Mouse (Mus musculus) brain, adult 10 weeks (tissue): Measurements from ENCODE around the gene Gm12216. TPM values are rescaled to one million over a fixed set of nuclear protein-coding genes. Genes with fewer than 3 reads are reported as not detected.

ENCODE experiments used
- polyA plus RNA-seq: library from polyadenylated mRNA; stranded (reverse); fragments of 350-450 nt; fragmentation: Illumina TruSeq; extraction: RNeasy Lipid Tissue Mini Kit (QIAGEN cat#74804); gene quantifications from one replicate; pipeline ENCODE4 v1.2.3, GENCODE M21; 2015; ENCODE audit warnings: low read depth, low replicate concordance

The Gm12216 gene
- polyA plus RNA-seq, result 2.8 TPM

DNA sequence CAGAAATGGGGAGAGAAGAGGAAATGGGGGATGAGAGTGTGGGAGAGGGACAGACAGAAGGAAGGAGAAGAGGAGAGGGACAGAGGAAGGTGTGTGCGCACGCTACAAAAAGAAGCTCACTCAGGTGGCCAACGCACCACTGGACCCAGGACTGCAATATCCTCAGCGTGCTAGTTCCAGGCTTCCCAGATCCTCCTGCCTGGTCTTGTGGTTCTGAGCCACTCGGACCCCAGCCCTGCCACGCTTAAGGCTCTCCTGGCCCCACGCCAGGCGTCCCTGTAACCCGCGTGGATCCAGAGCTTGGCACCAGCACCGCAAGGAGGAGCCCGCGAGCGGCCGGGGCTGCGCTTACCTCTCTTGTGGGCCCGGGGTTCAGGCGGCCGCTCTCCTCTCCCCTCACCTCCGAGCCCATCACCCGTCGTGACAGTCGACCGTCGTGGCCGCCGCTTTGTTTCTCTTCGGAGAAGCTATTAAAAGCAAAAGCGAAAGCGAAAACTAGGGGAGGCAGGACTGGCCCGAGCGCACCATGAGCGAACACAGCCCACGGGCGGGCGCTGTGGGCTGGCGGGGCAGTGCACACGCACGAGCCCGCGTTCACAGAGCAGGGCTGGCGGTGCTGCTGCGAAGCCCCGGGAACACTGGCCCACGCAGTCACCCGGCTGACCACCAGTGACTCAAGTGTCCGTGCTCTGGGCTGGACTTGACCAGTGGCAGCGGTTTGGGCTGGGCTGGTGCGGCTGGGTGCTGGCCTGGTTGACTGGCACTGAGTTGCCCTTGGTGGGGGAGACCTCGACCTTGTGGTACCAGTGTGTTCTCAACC is at the start of gene Gm12216:
Gene Gm12216, minus strand, starts transcription at position 496 of the 820 bp plus-strand sequence.

DNA sequence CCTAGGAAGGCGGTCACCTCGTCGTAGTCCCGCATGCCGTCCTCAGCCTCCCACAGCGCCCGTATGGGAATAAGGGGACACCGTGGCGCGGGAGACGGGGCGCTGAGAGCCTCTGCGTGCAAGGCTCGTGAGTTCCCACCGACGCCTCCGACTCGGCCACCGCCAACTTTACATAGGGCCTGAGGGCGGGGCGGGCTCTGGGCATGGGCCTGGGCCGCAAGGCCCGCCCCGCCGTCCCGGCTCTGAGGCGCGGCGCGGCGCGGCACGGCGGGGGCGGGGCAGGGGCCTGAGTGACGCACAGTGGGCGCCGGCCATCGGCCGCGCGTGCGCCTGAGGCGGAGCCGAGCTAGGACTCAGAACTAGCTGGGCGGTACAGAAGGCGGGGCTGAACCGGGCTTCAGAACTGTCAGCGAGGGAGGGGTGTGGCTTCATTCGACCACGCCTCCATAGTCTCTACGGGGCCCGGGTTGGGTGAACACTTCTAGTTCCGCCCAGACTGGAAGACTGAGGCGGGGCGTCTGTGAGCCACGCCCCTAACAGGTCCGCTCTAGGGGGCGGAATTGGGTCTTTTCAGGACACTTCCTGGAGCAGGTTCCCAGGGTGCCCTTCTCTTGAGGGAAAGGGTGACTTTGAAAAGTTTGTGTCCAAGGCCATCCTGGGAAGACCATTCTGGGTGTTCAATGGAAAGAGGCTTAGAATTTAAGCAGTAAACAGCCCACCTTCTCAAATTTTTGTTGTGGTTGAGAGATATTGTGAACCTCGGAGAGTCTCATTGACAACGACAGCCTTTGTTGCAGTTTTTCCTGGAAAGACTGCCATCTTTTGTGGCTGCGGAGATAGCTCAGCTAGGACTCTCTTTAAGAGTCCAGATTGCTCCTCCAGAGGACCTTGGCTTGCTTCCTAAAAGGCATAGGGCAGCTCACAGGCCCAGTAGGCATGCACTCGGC is 32.7 kb upstream of the Gm12216 start, which contains the start of gene Slc22a5:
Gene Slc22a5, minus strand, starts transcription at position 156 of the 947 bp plus-strand sequence.

GRCm38 (mm10) chr11:53773087-53773486 is 86.0 kb downstream of the Gm12216 start, which contains the start of gene Gm17334:
Gm17334 (minus strand) TSS chr11:53773187.

GRCm38 (mm10) chr11:53769760-53770124 is 89.3 kb downstream of the Gm12216 start, which contains the start of gene Irf1:
Irf1 (plus strand) TSS chr11:53770014.

Other genes with a start within 250 kb of the Gm12216 start
- gene Il4, start 240.6 kb downstream of the Gm12216 start, polyA plus RNA-seq, result not detected
- gene Il13, start 224.6 kb downstream of the Gm12216 start, polyA plus RNA-seq, result not detected
- gene Rad50, start 151.9 kb downstream of the Gm12216 start, polyA plus RNA-seq, result 6.5 TPM
- not detected for gene Il5, start 138.5 kb downstream of the Gm12216 start, polyA plus RNA-seq
- 7.9 TPM for gene Irf1, start 89.2 kb downstream of the Gm12216 start, polyA plus RNA-seq
- 0.92 TPM for gene Gm17334, start 86.1 kb downstream of the Gm12216 start, polyA plus RNA-seq
- gene Slc22a5, start 32.4 kb upstream of the Gm12216 start, polyA plus RNA-seq, result 9.6 TPM
- gene Slc22a21, start 121.1 kb upstream of the Gm12216 start, polyA plus RNA-seq, result 1.2 TPM
- gene Slc22a4, start 168.8 kb upstream of the Gm12216 start, polyA plus RNA-seq, result 12.8 TPM
- 15.0 TPM for gene Pdlim4, start 209.8 kb upstream of the Gm12216 start, polyA plus RNA-seq
- gene P4ha2, start 240.8 kb upstream of the Gm12216 start, polyA plus RNA-seq, result 15.7 TPM